Mouse (Mus musculus): Measurements from ENCODE around the gene Zfp12. TPM values are rescaled to one million over a fixed set of nuclear protein-coding genes. Genes with fewer than 3 reads are reported as not detected.

The Zfp12 gene
- 2.8 and 3.0 TPM in 2 replicates for polyA plus RNA-seq (2012; rRNA removed)

DNA sequence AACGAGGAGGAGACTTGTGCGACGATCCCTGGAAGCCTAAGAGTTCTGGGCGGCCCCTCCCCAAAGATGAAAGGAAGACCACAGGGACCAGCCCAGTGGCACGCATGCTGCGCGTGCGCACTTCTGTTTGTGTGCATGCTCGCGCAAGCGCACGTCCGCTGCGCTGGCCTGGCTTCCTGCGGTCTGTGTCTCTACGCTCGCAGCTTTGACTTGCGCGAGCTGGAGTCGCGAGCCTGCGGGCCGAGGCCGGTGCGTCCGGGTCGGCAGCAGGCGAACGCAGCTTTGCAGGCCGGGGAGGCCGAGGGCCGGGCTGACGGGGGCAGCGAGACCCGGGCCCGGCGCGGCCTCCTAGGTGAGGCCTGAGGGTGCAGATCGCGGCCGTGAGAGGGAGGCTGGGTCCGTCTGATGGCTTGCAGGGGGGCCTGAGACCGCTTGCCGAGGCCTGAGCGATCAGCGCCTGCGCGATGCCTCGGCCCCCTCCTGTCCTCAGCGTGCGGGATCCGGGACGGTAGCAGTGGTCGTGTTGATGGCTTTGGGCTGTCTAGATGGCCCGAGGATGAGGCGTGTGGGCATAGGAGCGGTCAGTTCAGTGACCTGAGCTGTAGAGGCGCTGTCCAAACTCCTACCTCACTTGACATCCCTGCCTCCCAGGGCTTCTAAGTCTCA is at the start of gene Zfp12:
TSS of gene Zfp12 (plus strand) at position 136 of the 666 bp plus-strand sequence.

GRCm38 (mm10) chr5:143226790-143227189 is 8.2 kb upstream of the Zfp12 start, which contains the start of gene Spdye4a:
Spdye4a (minus strand) TSS chr5:143226890.

DNA sequence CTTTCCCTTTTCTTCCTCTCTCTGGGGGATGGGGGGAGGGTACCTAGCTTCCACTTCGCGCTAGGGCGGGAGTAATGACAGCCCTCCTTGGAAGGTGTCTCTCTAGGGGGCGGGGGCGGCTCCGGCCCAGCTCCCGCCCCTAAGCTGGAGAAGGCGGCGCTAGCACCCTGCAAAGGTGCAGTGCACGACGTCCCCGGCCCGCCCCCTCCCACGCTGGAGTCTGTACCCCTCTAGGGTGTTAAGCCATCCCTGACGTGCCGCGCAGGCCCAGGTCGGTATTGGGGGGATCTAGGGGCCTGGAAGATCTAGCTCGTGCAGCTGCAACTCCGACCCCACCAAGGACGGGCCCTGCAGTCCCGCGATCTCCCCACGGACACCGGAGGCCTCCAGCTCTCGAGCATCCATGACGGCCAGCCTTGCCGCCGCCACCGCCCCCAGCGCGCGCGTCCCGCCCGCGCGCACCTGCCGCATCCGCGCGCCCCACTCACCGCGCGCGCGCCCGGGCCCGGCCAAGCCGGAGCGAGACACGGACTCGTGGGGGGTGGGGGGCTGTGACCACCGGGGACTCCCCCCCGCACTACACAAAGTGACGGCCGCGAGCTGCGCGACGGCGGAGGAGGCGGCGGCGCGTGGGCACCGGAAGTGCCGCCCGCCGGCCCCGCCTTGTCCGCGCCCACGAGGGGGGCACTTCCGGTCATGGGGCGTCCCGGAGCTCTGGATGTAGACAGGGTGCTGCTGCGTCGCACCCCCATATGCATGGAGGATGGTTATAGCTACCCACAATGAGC is 34.6 kb downstream of the Zfp12 start, which contains the start of gene Zfp316:
TSS of gene Zfp316 (minus strand) at position 660 of the 788 bp plus-strand sequence.

DNA sequence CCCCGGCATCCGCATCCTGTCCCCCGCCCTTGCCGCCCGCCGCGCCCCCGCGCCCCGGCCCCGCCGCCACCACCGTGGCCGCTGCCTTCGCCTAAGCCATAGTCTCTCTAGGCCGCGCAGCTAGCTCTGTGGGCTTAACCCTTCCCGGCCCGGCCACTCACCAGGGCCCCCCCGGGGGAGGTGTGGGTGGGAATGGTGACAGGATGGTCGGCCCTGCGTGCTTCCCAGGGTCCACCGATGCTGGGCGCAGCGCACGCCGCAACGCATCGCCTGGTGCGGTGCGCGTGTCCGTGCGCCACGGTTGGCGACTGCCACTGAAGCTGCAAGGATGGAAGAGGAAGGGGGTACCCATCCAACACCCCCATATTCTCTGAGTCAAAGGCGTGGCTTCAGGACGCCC is 58.4 kb downstream of the Zfp12 start, which contains the start of gene Zfp853:
TSS of gene Zfp853 (minus strand) at position 220 of the 400 bp plus-strand sequence.

Other genes starting within 250 kb of the Zfp12 start
- gene Rnf216, start 122.2 kb upstream of the Zfp12 start, polyA plus RNA-seq (2012; rRNA removed) = 6.8 and 9.0 TPM in 2 replicates
- not detected in 2 replicates for gene Olfr718-ps1, start 87.6 kb upstream of the Zfp12 start, polyA plus RNA-seq (2012; rRNA removed)
- gene Rbak, start 54.4 kb upstream of the Zfp12 start, polyA plus RNA-seq (2012; rRNA removed) = 1.9 TPM in 2 replicates
- not detected in 2 replicates for gene Spdye4b, start 54.1 kb upstream of the Zfp12 start, polyA plus RNA-seq (2012; rRNA removed)
- not detected in 2 replicates for gene Spdye4a, start 8.3 kb upstream of the Zfp12 start, polyA plus RNA-seq (2012; rRNA removed)
- 0.60 and 0.80 TPM in 2 replicates for gene Zfp316, start 34.9 kb downstream of the Zfp12 start, polyA plus RNA-seq (2012; rRNA removed)
- gene Zfp853, start 58.5 kb downstream of the Zfp12 start, polyA plus RNA-seq (2012; rRNA removed) = 0.07 TPM in 2 replicates
- gene E130309D02Rik, start 80.2 kb downstream of the Zfp12 start, polyA plus RNA-seq (2012; rRNA removed) = 7.2 TPM in 2 replicates
- 15.6 and 17.5 TPM in 2 replicates for gene Zdhhc4, start 94.1 kb downstream of the Zfp12 start, polyA plus RNA-seq (2012; rRNA removed)
- 0.01 and 0.03 TPM in 2 replicates for gene Grid2ip, start 122.2 kb downstream of the Zfp12 start, polyA plus RNA-seq (2012; rRNA removed)
- gene Kdelr2, start 168.7 kb downstream of the Zfp12 start, polyA plus RNA-seq (2012; rRNA removed) = 63.5 and 66.4 TPM in 2 replicates
- gene Daglb, start 229.4 kb downstream of the Zfp12 start, polyA plus RNA-seq (2012; rRNA removed) = 3.8 and 4.0 TPM in 2 replicates